Mouse (Mus musculus): ENCODE results near the gene Fam241a.

- TF ChIP-seq MYOD1 (IDR thresholded peaks at IDR 0.05; ENCODE audit: control insufficient read depth, insufficient read length, low read depth) (no peak), CTCF (IDR thresholded peaks at IDR 0.05; ENCODE audit: control insufficient read depth, insufficient read depth, insufficient read length) (peak; percentile 34), USF1 (IDR thresholded peaks at IDR 0.05; ENCODE audit: low read depth) (no peak), MYOG (IDR thresholded peaks at IDR 0.05; ENCODE audit: control insufficient read depth, extremely low read depth, insufficient read length) (no peak), CEBPB (IDR thresholded peaks at IDR 0.05; ENCODE audit: low read depth) (no peak), MAX (IDR thresholded peaks at IDR 0.05) (peak; percentile 55), FOSL1 (IDR thresholded peaks at IDR 0.05; ENCODE audit: insufficient read depth, low read length, poor library complexity, severe bottlenecking) (no peak)
Observed at GRCm38 (mm10) chr3:127837154-127837865, 58.8 kb downstream of the Fam241a start, which contains the start of gene Ap1ar.
